Mouse (Mus musculus): ENCODE data around the gene Hnf4a. TPM values are rescaled to one million over a fixed set of nuclear protein-coding genes. Genes with fewer than 3 reads are reported as not detected.
A peak's percentile ranks its signal among the peaks of the same experiment; 100 is the strongest.

The Hnf4a gene
- polyA plus RNA-seq, 1 experiment from 2014 or later: not detected

DNA sequence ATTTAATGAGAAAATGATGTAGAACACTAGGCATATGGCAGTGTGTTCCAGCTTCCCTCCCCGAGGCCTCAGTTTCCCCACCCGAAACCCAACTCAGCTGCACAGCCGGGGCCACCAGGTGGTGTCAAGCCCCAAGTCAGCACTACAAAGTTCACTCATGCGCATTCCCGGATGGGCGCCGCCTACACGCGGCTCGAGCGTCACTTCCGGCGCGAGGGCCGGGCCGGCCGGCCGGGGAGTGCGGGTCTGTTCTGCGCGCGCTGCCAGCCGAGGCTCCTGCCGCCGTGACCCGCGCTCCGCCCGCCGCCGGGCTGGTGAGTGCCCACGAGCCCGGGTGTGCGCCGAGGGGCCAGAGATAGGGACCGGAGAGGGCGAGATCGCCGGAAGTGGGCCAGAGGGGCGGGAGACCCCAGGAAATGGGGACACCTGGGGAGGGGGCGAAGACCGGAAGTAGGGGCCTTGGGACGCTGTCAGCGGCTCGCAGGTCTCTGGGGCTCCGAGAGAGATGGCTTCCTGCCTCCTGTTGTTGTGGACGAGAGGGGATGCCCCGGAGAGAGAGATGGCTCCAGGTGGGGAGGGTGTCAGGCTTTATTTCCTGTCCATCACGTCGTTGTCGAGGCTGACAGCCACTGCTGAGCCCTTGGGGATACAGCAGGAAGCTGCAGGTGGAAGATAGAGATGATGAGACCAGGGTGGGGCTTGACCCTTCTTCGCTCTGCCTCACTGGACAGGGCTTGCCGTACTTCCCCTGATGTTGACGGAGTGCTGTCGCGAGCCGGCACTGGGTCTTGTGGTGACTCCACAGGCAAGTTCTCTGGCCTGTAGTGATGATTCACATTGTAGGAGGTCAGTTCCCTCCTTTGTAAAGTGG is 95.7 kb downstream of the Hnf4a start, which contains the start of gene Ttpal:
Ttpal (plus strand) TSS at position 214 of the 871 bp plus-strand sequence.
- WGBS: under 1% methylated on average over 57 of the region's 57 CpGs
- peak; percentile 90 for ATAC-seq (ENCODE audit: insufficient number of reproducible peaks, insufficient read depth, low FRiP score, low read depth)
- H3K4me3 ChIP-seq (ENCODE audit: control insufficient read depth in 1 of 2, insufficient read depth in 1 of 2, low read depth in 1 of 2, low read length in 2 of 2): peak within 1 kb of the TSS; percentile 92 to 99

DNA sequence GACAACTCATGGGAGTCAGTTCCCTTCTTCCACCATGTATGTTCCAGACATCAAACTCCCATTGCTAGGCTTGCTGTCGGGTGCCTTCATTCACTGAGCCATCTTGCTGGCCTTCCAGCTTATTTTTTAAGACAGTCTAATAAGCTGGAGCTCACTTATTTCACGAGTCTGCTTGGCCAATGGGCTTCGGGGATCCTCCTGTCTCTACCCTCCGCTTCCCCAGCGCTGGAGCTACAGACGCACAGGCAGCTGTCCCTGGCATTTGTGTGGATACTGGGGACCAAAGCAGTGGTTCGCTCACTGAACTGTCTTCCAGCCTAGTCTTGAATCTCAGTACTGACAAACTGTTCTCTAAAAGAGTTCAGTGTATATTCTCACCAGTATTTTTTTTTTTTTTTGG is 99.6 kb downstream of the Hnf4a start:
- 84% methylated on average over 7 of the region's 7 CpGs for WGBS
- Histone ChIP-seq H3K27ac (replicated peaks in 1 of 2; ENCODE audit: control insufficient read depth in 1 of 2, insufficient read depth in 1 of 2, low read depth in 2 of 2, low read length in 2 of 2) (no peak overlapping the region), H3K36me3 (ENCODE audit: control insufficient read depth, insufficient read depth, low read length) (peaks cover 24% of the 10 kb centered on the region), H3K4me3 (ENCODE audit: control insufficient read depth in 1 of 2, insufficient read depth in 1 of 2, low read depth in 1 of 2, low read length in 2 of 2) (no peak overlapping the region), H3K9ac (ENCODE audit: low read length) (no peak overlapping the region), H3K9me3 (ENCODE audit: control insufficient read depth, low read length) (no peaks in the 10 kb centered on the region), H3K27me3 (ENCODE audit: control insufficient read depth, insufficient read depth, low read length) (no peaks in the 10 kb centered on the region), H3K4me2 (ENCODE audit: low read length) (no peak overlapping the region), H3K4me1 (ENCODE audit: control insufficient read depth in 2 of 2, insufficient read depth in 2 of 2, low read length in 2 of 2) (peaks cover 11 to 17% of the 10 kb centered on the region in 2 experiments)
- ATAC-seq (ENCODE audit: insufficient number of reproducible peaks, insufficient read depth, low FRiP score, low read depth): no peak

More for the DNA sequence above, 95.7 kb downstream of the Hnf4a start, which contains the start of gene Ttpal:
- no peaks in the 10 kb centered on the region for H3K9me3 ChIP-seq (ENCODE audit: control insufficient read depth, low read length)
- 0 out of 2 replicates have a peak, but pooled peaks cover 2% of the 10 kb centered on the region for H3K36me3 ChIP-seq (ENCODE audit: control insufficient read depth, insufficient read depth, low read length)
- H3K4me1 ChIP-seq (ENCODE audit: control insufficient read depth in 2 of 2, insufficient read depth in 2 of 2, low read length in 2 of 2): peaks cover 5 to 12% of the 10 kb centered on the region in 2 experiments
- no peaks in the 10 kb centered on the region for H3K27me3 ChIP-seq (ENCODE audit: control insufficient read depth, insufficient read depth, low read length)
- peak within 1 kb of the TSS; percentile 95 for H3K4me2 ChIP-seq (ENCODE audit: low read length)
- H3K9ac ChIP-seq (ENCODE audit: low read length): peak within 1 kb of the TSS; percentile 98
- H3K27ac ChIP-seq (replicated peaks in 1 of 2; ENCODE audit: control insufficient read depth in 1 of 2, insufficient read depth in 1 of 2, low read depth in 2 of 2, low read length in 2 of 2): peak within 1 kb of the TSS; percentile 84 to 85

DNA sequence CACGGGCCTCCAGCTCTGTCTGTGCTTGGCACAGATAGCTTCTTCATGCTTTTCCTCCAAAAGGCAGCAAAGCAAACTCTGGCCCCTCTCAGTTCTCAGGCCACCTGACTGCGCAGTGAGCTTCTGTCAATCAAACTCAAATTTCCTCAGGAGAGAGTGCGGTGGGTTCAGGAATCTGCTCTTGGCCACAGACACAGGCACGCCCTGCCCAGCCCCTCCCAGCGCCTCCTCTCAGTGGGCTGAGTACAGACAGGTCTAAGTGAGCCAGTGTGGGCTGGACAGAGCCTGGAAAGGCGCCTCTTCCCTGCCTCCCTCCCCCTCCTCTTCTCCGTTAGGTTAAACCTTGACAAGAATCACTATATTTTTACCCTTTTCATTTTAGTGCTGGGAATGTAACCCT is 101.4 kb downstream of the Hnf4a start:
- Histone ChIP-seq H3K9me3 (ENCODE audit: control insufficient read depth, low read length) (no peaks in the 10 kb centered on the region), H3K36me3 (ENCODE audit: control insufficient read depth, insufficient read depth, low read length) (peaks cover 42% of the 10 kb centered on the region), H3K27ac (replicated peaks in 1 of 2; ENCODE audit: control insufficient read depth in 1 of 2, insufficient read depth in 1 of 2, low read depth in 2 of 2, low read length in 2 of 2) (no peak overlapping the region), H3K4me3 (ENCODE audit: control insufficient read depth in 1 of 2, insufficient read depth in 1 of 2, low read depth in 1 of 2, low read length in 2 of 2) (no peak overlapping the region), H3K27me3 (ENCODE audit: control insufficient read depth, insufficient read depth, low read length) (no peaks in the 10 kb centered on the region), H3K4me2 (ENCODE audit: low read length) (no peak overlapping the region), H3K9ac (ENCODE audit: low read length) (no peak overlapping the region), H3K4me1 (ENCODE audit: control insufficient read depth in 2 of 2, insufficient read depth in 2 of 2, low read length in 2 of 2) (peaks cover 6 to 8% of the 10 kb centered on the region in 2 experiments; a peak in 3 of 4 replicates)
- ATAC-seq (ENCODE audit: insufficient number of reproducible peaks, insufficient read depth, low FRiP score, low read depth): 0 out of 2 replicates have a peak, but pooled peaks have one; percentile 42
- WGBS: 50% methylated on average over 7 of the region's 7 CpGs

DNA sequence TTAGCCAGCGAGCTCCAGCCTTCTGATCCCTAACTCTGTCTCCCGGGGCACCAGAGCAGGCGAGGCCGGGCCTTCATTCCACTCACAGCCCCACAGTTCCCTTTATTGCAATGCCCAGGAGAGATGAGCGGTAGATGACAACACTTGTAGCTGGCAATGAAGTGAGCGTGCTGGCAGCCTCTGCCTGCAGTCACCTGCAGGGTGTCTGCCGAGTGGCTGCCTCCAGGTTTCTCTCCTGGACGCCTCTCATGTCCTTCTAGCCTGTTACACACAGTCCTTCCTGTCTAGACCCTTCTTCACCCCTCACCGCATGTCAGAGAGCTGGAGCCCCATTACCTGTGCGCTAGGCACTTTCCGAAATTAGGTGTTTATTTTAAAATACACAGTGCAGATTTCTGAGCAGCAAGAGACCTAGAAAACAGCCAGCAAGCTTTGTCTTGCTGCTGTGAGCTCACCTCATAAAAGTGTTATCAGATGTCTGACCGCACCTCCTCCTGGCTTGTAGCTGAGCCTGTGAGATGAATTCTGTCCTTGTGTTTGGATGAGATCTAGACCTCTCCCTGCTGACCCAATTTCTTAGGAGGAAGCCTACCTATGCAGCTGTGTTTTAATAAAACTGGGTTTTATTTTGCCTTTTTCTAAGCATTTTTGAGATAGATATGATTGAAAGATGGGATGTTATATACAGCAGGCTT is 102.8 kb downstream of the Hnf4a start:
- Histone ChIP-seq H3K4me2 (ENCODE audit: low read length) (no peak overlapping the region), H3K9ac (ENCODE audit: low read length) (no peak overlapping the region), H3K27ac (replicated peaks in 1 of 2; ENCODE audit: control insufficient read depth in 1 of 2, insufficient read depth in 1 of 2, low read depth in 2 of 2, low read length in 2 of 2) (no peak overlapping the region), H3K36me3 (ENCODE audit: control insufficient read depth, insufficient read depth, low read length) (peaks cover 56% of the 10 kb centered on the region), H3K4me1 (ENCODE audit: control insufficient read depth in 2 of 2, insufficient read depth in 2 of 2, low read length in 2 of 2) (peaks cover 5 to 6% of the 10 kb centered on the region in 2 experiments; a peak in 3 of 4 replicates), H3K27me3 (ENCODE audit: control insufficient read depth, insufficient read depth, low read length) (no peaks in the 10 kb centered on the region), H3K4me3 (ENCODE audit: control insufficient read depth in 1 of 2, insufficient read depth in 1 of 2, low read depth in 1 of 2, low read length in 2 of 2) (no peak overlapping the region), H3K9me3 (ENCODE audit: control insufficient read depth, low read length) (no peaks in the 10 kb centered on the region)
- 85% methylated on average over 12 of the region's 12 CpGs for WGBS
- no peak for ATAC-seq (ENCODE audit: insufficient number of reproducible peaks, insufficient read depth, low FRiP score, low read depth)

DNA sequence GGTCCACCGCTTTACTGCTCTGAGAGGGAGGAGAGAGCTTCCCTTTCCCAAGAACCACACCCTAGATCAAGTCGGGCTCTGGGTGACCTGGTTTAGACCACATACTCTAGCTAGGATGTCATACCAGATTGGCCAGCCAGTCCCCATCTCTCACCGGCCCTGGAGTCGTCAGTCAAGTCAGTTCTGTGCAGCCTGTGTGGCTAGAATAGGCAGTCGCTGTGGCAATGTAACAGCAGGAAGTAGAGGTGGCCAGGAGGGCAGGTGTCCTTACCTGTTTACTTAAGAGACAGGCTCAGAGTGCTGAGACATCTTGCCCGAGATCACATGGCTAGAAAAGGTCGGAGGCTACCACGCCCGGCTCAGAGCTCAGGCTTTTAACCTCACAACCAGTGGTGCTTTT is 104.6 kb downstream of the Hnf4a start:
- ATAC-seq (ENCODE audit: insufficient number of reproducible peaks, insufficient read depth, low FRiP score, low read depth): no peak
- no peak overlapping the region for H3K4me3 ChIP-seq (ENCODE audit: control insufficient read depth in 1 of 2, insufficient read depth in 1 of 2, low read depth in 1 of 2, low read length in 2 of 2)
- H3K36me3 ChIP-seq (ENCODE audit: control insufficient read depth, insufficient read depth, low read length): peaks cover 74% of the 10 kb centered on the region
- no peak overlapping the region for H3K4me2 ChIP-seq (ENCODE audit: low read length)
- H3K27ac ChIP-seq (replicated peaks in 1 of 2; ENCODE audit: control insufficient read depth in 1 of 2, insufficient read depth in 1 of 2, low read depth in 2 of 2, low read length in 2 of 2): no peak overlapping the region
- WGBS: 80% methylated on average over 9 of the region's 9 CpGs
- no peak overlapping the region for H3K9ac ChIP-seq (ENCODE audit: low read length)
- H3K4me1 ChIP-seq (ENCODE audit: control insufficient read depth in 2 of 2, insufficient read depth in 2 of 2, low read length in 2 of 2): peaks cover 5 to 6% of the 10 kb centered on the region in 2 experiments; a peak in 3 of 4 replicates
- H3K9me3 ChIP-seq (ENCODE audit: control insufficient read depth, low read length): no peaks in the 10 kb centered on the region
- H3K27me3 ChIP-seq (ENCODE audit: control insufficient read depth, insufficient read depth, low read length): no peaks in the 10 kb centered on the region

DNA sequence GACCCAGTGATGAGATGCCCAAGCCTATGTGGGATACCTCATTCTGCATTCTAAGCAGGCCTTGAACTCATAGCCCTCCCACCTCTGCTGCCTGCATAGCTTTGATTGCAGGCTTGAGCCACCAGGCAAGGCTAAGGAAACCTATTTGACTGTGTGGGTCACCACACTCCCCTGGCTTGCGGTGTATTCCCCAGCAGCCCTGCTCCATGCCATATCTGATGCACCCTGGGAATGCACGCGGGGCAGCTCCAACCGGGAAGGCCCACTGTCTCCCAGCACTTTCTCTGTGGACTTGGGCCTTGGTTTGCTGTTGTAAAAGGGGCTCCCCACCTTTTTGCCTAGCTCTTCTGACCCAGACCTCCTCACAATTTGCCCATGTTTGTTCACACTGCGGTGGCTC is 106.6 kb downstream of the Hnf4a start:
- H3K9me3 ChIP-seq (ENCODE audit: control insufficient read depth, low read length): no peaks in the 10 kb centered on the region
- no peak overlapping the region for H3K9ac ChIP-seq (ENCODE audit: low read length)
- H3K4me3 ChIP-seq (ENCODE audit: control insufficient read depth in 1 of 2, insufficient read depth in 1 of 2, low read depth in 1 of 2, low read length in 2 of 2): no peak overlapping the region
- no peak overlapping the region for H3K27ac ChIP-seq (replicated peaks in 1 of 2; ENCODE audit: control insufficient read depth in 1 of 2, insufficient read depth in 1 of 2, low read depth in 2 of 2, low read length in 2 of 2)
- no peak overlapping the region for H3K4me2 ChIP-seq (ENCODE audit: low read length)
- WGBS: 87% methylated on average over 5 of the region's 5 CpGs
- H3K36me3 ChIP-seq (ENCODE audit: control insufficient read depth, insufficient read depth, low read length): peaks cover 84% of the 10 kb centered on the region
- peaks cover 0 to under 1% of the 10 kb centered on the region in 2 experiments; a peak in 1 of 4 replicates for H3K4me1 ChIP-seq (ENCODE audit: control insufficient read depth in 2 of 2, insufficient read depth in 2 of 2, low read length in 2 of 2)
- H3K27me3 ChIP-seq (ENCODE audit: control insufficient read depth, insufficient read depth, low read length): no peaks in the 10 kb centered on the region
- no peak for ATAC-seq (ENCODE audit: insufficient number of reproducible peaks, insufficient read depth, low FRiP score, low read depth)

DNA sequence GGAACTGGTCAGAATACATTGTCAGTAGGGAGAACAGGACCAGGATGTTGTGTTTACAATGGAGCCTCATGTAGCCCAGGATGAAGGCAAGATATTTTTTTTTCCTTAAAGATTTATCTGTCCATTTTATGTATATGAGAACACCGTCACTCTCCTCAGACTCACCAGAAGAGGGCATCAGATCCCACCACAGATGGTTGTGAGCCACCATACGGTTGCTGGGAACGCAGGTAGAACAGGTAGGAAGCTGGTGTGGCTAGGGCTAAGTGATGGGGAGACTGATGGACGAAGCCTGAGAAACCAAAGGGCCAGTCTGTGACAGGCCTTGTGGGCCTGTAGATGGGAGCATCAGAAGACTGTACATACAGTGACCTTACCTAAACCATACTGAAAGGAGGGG is 107.4 kb downstream of the Hnf4a start:
- no peak overlapping the region for H3K4me2 ChIP-seq (ENCODE audit: low read length)
- WGBS: 92% methylated on average over 4 of the region's 4 CpGs
- H3K4me1 ChIP-seq (ENCODE audit: control insufficient read depth in 2 of 2, insufficient read depth in 2 of 2, low read length in 2 of 2): no peaks in the 10 kb centered on the region
- H3K36me3 ChIP-seq (ENCODE audit: control insufficient read depth, insufficient read depth, low read length): peaks cover 92% of the 10 kb centered on the region
- no peak overlapping the region for H3K4me3 ChIP-seq (ENCODE audit: control insufficient read depth in 1 of 2, insufficient read depth in 1 of 2, low read depth in 1 of 2, low read length in 2 of 2)
- H3K9me3 ChIP-seq (ENCODE audit: control insufficient read depth, low read length): no peaks in the 10 kb centered on the region
- H3K27ac ChIP-seq (replicated peaks in 1 of 2; ENCODE audit: control insufficient read depth in 1 of 2, insufficient read depth in 1 of 2, low read depth in 2 of 2, low read length in 2 of 2): no peak overlapping the region
- H3K9ac ChIP-seq (ENCODE audit: low read length): no peak overlapping the region
- no peak for ATAC-seq (ENCODE audit: insufficient number of reproducible peaks, insufficient read depth, low FRiP score, low read depth)
- no peaks in the 10 kb centered on the region for H3K27me3 ChIP-seq (ENCODE audit: control insufficient read depth, insufficient read depth, low read length)

All from heart, embryonic 14.5 days (tissue).